Mouse (Mus musculus) stomach, embryonic 14.5 days (tissue): ENCODE measurements around the gene Phldb3. TPM values are rescaled to one million over a fixed set of nuclear protein-coding genes. Genes with fewer than 3 reads are reported as not detected.
"Not testable (repeated sequence)": the region's sequence is repeated elsewhere in the genome, so short reads cannot be mapped to it uniquely, and the experiment has no call there.

Experiments used
- ATAC-seq: fragments of 200-750 bp; cut with Nextera tagmentation; 2 replicates; pipeline ENCODE4 v1.8.0; 2017; ENCODE audit warnings: low read depth, moderate TSS enrichment; ENCODE audit not compliant: insufficient number of reproducible peaks, insufficient read depth, low FRiP score
- H3K27ac ChIP-seq: fragments of 300-500 bp; sonication (generic); 2 replicates; pipeline ENCODE4 v1.5.1; 2014; ENCODE audit warnings: mild to moderate bottlenecking, low read length, moderate library complexity, mixed read lengths
- H3K27me3 ChIP-seq: fragments of 300-500 bp; sonication (generic); 2 replicates; pipeline ENCODE4 v1.6.1; 2014; ENCODE audit warnings: low read length, control low read depth, mixed read lengths; ENCODE audit not compliant: control insufficient read depth, insufficient read depth
- H3K36me3 ChIP-seq: fragments of 300-500 bp; sonication (generic); 2 replicates; pipeline ENCODE4 v1.6.1; 2014; ENCODE audit warnings: mild to moderate bottlenecking, control low read depth, low read length, moderate library complexity, mixed read lengths; ENCODE audit not compliant: control insufficient read depth, insufficient read depth
- H3K4me1 ChIP-seq: fragments of 300-500 bp; sonication (generic); 2 replicates; pipeline ENCODE4 v1.6.1; 2014; ENCODE audit warnings: low read length, control low read depth, mixed read lengths; ENCODE audit not compliant: control insufficient read depth, insufficient read depth
- H3K4me2 ChIP-seq: fragments of 300-500 bp; sonication (generic); replicated peaks from 2 replicates; pipeline ENCODE4 v1.6.1; 2014; ENCODE audit warnings: low read depth, low read length, control low read depth
- H3K4me3 ChIP-seq: fragments of 300-500 bp; sonication (generic); 2 replicates; pipeline ENCODE4 v1.5.1; 2014; ENCODE audit warnings: low read depth, low read length, control low read depth
- H3K9ac ChIP-seq: fragments of 300-500 bp; sonication (generic); replicated peaks from 2 replicates; pipeline ENCODE4 v1.6.1; 2014; ENCODE audit warnings: low read depth, mild to moderate bottlenecking, control low read depth, low read length, moderate library complexity, mixed read lengths
- H3K9me3 ChIP-seq: fragments of 300-500 bp; sonication (generic); 2 replicates; pipeline ENCODE4 v1.6.1; 2016; ENCODE audit warnings: low read depth, low read length, control low read depth; ENCODE audit not compliant: control insufficient read depth
- WGBS: fragments of 180-500 bp; shearing (Covaris S2); extraction: QIAGEN DNeasy Blood & Tissue Kit; methylation state at CpG from one replicate; pipeline ENCODE4 v1.1.7; 2014; 5-methylcytosine and 5-hydroxymethylcytosine counted together
- polyA plus RNA-seq: library from polyadenylated mRNA; unstranded; fragments of >200 nt; fragmentation: Nextera tagmentation; extraction: Ambion mirVana; gene quantifications from 2 replicates; pipeline ENCODE4 v1.2.1, GENCODE M21; 2014

Phldb3 gene
- polyA plus RNA-seq, 1 experiment from 2014 or later = 1.1 TPM

DNA sequence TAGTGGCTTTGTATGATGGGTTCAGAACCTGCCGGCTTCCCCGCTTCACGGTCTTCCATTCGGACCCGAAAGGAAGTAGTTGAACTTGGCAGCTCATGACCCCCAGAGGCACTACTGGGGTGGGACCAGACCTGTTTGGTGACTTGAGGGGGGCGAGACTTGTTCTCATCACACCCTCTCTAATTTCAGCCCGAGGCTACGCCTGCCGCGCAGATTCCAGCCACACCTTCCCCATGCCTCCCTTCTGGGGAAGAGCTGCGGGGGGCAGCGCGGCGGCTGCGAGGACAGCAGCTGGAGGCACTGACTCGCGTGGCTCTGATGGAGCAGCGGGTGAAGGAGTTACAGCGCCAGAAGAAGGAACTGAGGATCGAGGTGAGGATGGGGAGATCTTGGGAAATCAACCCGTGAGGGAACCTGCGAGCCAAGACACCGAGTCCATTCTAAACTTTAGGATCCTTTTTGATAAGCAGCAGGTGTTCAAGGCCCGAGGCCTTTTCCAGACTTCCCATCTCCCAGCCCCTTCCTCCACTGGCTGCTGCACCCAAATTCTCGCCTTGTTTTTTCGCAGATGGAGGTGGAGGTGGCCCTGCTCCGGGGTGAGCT lies 1.8 kb downstream of the Phldb3 start:
- H3K27me3 ChIP-seq = peaks cover 19% of the 10 kb centered on the region; the same call in 1 of the 2 replicates
- ATAC-seq = no peak
- peak overlapping the region; percentile 40 for H3K4me2 ChIP-seq
- H3K4me3 ChIP-seq = peak overlapping the region; percentile 43
- H3K27ac ChIP-seq = no peak overlapping the region
- no peaks in the 10 kb centered on the region for H3K9me3 ChIP-seq
- H3K36me3 ChIP-seq = no peaks in the 10 kb centered on the region; the same call in 1 of the 2 replicates
- peaks cover 12% of the 10 kb centered on the region; the same call in 1 of the 2 replicates for H3K4me1 ChIP-seq
- 4% methylated on average over 27 of the region's 27 CpGs for WGBS
- H3K9ac ChIP-seq = no peak overlapping the region

GRCm38 (mm10) chr7:24614816-24615215 lies 4.3 kb downstream of the Phldb3 start:
- WGBS = 69% methylated on average over 13 of the region's 13 CpGs
- no peak overlapping the region for H3K4me3 ChIP-seq
- peaks cover 12% of the 10 kb centered on the region; the same call in 1 of the 2 replicates for H3K4me1 ChIP-seq
- no peak overlapping the region for H3K4me2 ChIP-seq
- H3K27ac ChIP-seq = no peak overlapping the region
- no peak for ATAC-seq
- H3K9me3 ChIP-seq = no peaks in the 10 kb centered on the region
- H3K27me3 ChIP-seq = peaks cover 19% of the 10 kb centered on the region; the same call in 1 of the 2 replicates
- H3K36me3 ChIP-seq = no peaks in the 10 kb centered on the region; the same call in 1 of the 2 replicates
- no peak overlapping the region for H3K9ac ChIP-seq

GRCm38 (mm10) chr7:24617763-24618162 lies 7.2 kb downstream of the Phldb3 start:
- ATAC-seq = no peak
- no peak overlapping the region for H3K4me2 ChIP-seq
- 81% methylated on average over 8 of the region's 8 CpGs for WGBS
- peaks cover 5% of the 10 kb centered on the region; the same call in 1 of the 2 replicates for H3K27me3 ChIP-seq
- no peak overlapping the region for H3K4me3 ChIP-seq
- no peak overlapping the region for H3K27ac ChIP-seq
- no peak overlapping the region for H3K9ac ChIP-seq
- H3K36me3 ChIP-seq = no peaks in the 10 kb centered on the region; the same call in 1 of the 2 replicates
- no peaks in the 10 kb centered on the region for H3K9me3 ChIP-seq
- H3K4me1 ChIP-seq = no peaks in the 10 kb centered on the region

DNA sequence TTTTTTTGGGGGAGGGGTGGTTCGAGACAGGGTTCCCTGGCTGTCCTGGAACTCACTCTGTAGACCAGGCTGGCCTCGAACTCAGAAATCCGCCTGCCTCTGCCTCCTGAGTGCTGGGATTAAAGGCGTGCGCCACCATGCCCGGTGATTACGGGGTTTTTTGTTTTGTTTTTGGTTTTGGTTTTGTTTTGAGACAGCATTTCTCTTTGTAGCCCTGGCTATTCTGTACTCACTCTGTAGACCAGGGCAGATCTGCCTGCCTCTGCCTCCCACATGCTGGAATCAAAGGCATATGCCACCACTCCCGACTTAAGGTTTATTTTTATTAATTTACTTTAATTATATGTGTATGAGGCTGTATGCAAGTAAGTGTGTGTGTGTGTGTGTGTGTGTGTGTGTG lies 7.8 kb downstream of the Phldb3 start:
- H3K4me2 ChIP-seq, H3K4me1 ChIP-seq, ATAC-seq, H3K27me3 ChIP-seq, H3K9me3 ChIP-seq, H3K36me3 ChIP-seq, H3K9ac ChIP-seq, H3K4me3 ChIP-seq, H3K27ac ChIP-seq: not testable (repeated sequence)
- 93% methylated on average over 8 of the region's 8 CpGs for whole genome bisulfite sequencing

DNA sequence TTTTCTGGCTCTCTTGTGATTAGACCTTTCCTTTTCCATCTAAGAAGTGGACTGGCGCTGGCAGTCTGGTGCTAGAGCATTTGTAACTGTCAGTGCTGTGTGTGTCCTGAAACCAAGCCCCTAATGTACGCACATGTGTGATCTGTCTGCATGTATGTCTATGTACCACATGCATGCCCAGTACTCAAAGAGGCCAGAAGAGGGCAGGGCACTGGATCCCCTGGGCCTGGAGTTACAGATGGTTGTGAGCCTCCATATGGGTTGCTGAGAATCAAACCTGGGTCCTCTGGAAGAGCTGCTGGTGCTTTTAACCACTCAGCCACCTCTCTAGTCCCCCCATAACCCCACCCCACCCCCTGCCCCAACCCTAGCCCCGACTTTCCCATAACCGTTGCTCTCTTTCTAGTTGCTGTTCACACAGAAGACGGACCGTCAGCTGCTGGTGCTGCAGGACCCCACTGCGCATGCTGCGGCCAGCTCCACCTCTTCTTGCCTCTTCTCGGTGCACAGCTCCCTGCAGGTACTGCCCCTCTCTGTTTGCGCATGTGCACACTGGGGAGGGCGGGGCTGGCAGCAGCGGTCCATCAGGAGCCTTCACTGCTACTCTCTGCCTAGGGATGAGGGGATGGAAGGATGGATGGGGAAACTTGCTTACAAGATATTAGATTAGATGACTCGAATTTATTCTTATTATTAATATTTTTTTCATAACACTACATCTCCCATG lies 9.3 kb downstream of the Phldb3 start:
- Histone ChIP-seq H3K27me3 (no peaks in the 10 kb centered on the region), H3K27ac (no peak overlapping the region), H3K9me3 (no peaks in the 10 kb centered on the region), H3K4me3 (no peak overlapping the region), H3K36me3 (no peaks in the 10 kb centered on the region; the same call in 1 of the 2 replicates), H3K4me2 (no peak overlapping the region), H3K9ac (no peak overlapping the region), H3K4me1 (no peaks in the 10 kb centered on the region)
- 55% methylated on average over 13 of the region's 13 CpGs for WGBS
- no peak for ATAC-seq

DNA sequence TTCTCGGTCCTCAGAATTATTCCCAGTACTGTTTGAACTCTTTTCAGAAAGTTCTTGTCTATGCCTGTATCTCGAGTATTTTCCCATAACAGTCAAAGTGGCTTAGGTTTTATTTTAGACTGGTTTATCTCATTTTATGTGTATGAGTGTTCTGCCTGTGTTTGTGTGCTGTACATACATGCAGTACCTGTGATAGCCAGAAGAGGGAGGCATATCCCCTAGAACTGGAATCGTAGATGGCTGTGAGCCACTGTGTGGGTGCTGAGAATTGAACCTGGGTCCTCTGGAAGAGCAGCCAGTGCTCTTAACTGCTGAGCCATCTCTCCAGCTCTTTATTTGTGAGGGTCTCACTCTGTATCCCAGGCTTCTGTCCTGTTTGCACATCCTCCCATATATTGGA lies 10.6 kb downstream of the Phldb3 start:
- Histone ChIP-seq H3K4me1 (no peaks in the 10 kb centered on the region), H3K9me3 (no peaks in the 10 kb centered on the region), H3K4me3 (no peak overlapping the region), H3K36me3 (no peaks in the 10 kb centered on the region; the same call in 1 of the 2 replicates), H3K9ac (no peak overlapping the region), H3K27me3 (no peaks in the 10 kb centered on the region), H3K4me2 (no peak overlapping the region), H3K27ac (no peak overlapping the region)
- no peak for ATAC-seq
- WGBS = 88% methylated on average over 3 of the region's 3 CpGs

GRCm38 (mm10) chr7:24622967-24623366 lies 12.4 kb downstream of the Phldb3 start:
- H3K4me3 ChIP-seq = no peak overlapping the region
- H3K36me3 ChIP-seq = no peaks in the 10 kb centered on the region
- no peaks in the 10 kb centered on the region for H3K27me3 ChIP-seq
- no peak overlapping the region for H3K4me2 ChIP-seq
- H3K4me1 ChIP-seq = no peaks in the 10 kb centered on the region
- 86% methylated on average over 6 of the region's 6 CpGs for WGBS
- no peaks in the 10 kb centered on the region for H3K9me3 ChIP-seq
- H3K27ac ChIP-seq = no peak overlapping the region
- ATAC-seq = no peak
- H3K9ac ChIP-seq = no peak overlapping the region

GRCm38 (mm10) chr7:24628685-24629610 lies 18.4 kb downstream of the Phldb3 start:
- WGBS = 8% methylated on average over 26 of the region's 33 CpGs
- Histone ChIP-seq H3K9ac (0 out of 2 replicates have a peak overlapping the region, but pooled peaks have one; percentile 15), H3K27ac (peak overlapping the region; percentile 39; the same call in 1 of the 2 replicates), H3K4me2 (peak overlapping the region; percentile 36), H3K4me1 (peaks cover 10% of the 10 kb centered on the region; the same call in 1 of the 2 replicates), H3K9me3 (no peaks in the 10 kb centered on the region), H3K4me3 (peak overlapping the region; percentile 14), H3K36me3 (no peaks in the 10 kb centered on the region), H3K27me3 (no peaks in the 10 kb centered on the region)
- ATAC-seq = peak; percentile 87
